Mouse (Mus musculus) hematopoietic stem cell, adult 5-6 weeks (primary cell): ENCODE results near the gene Olfr287. TPM values are rescaled to one million over a fixed set of nuclear protein-coding genes. Genes with fewer than 3 reads are reported as not detected.

Source experiments
- ATAC-seq, 2 experiments: fragments of 125-278 bp in 1 of 2; replicated peaks in 1 of 2; 2 replicates each; pipeline ENCODE4 v1.8.0; 2016 to 2017; ENCODE audit warnings: inconsistent platforms in 2 of 2, mild to moderate bottlenecking in 2 of 2, moderate number of reproducible peaks in 2 of 2, low read depth in 1 of 2, moderate TSS enrichment in 1 of 2; ENCODE audit not compliant: low FRiP score in 2 of 2, poor library complexity in 2 of 2, severe bottlenecking in 2 of 2, insufficient read depth in 1 of 2, low TSS enrichment in 1 of 2
- total RNA-seq: library from RNA; stranded (forward); fragments of 172-1452, 232-1000 nt; gene quantifications from 2 replicates; pipeline ENCODE4 v1.2.3, GENCODE M21; 2017

Gene Olfr287
- total RNA-seq, 1 experiment from 2014 or later, result not detected

DNA sequence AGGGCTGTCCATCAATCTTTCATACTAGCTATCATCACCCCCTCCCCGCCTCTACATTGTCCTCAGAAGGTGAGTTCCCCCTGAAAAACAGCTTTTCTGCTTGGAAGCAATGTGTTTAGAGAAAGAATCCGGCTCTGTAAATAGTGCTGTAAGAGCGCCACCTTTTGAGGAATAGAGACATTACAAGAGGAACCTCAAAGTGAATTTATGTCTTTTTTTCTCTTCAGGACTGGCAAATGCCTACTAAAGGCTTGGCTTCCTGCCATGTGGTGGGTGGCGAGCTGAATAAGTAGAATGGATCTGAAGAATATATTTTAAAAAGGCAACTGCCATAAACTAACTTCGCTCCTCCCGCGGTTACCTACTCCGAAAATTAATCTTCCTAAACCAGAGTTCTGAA lies 47.0 kb downstream of the Olfr287 start:
- ATAC-seq, result no peak

DNA sequence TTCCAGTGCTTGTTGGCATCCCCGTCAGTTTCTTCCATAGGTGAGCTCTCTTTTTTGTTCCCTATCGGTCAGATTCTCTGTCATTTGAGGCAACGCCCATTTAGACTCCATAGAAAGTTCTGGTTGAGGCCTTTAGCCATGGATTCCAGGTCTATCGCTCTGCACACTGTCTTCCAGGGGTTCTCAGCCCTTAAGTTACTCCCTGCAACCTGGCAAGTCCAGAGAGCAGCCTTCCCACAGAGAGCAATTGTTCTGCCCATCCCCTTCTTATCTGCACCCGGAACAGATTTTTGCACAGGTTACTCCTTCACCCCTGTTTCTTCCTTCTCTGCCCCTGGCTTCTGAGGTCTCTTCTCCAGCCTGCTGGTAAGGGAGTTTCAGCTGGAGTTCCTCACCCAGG lies 48.7 kb downstream of the Olfr287 start:
- no peak for ATAC-seq

DNA sequence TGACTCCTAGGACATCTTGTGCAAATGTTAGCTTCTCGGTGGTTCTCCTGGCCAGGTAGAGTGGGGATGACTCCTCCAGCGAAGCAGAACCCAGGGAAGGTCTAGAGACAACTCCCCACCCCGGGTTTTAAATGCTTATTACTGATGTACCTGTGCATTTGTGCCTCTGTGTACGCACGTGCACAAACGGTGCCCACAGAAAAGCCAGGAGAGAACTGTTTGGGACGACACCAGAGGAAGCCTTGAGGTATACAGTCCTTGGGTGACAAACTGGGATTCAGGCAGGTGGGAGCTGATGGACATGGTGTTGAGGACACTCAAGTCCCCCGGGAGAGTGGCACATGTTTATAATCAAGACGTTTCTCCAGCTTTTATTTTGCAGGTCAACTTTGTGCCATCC lies 49.9 kb downstream of the Olfr287 start:
- no peak for ATAC-seq

DNA sequence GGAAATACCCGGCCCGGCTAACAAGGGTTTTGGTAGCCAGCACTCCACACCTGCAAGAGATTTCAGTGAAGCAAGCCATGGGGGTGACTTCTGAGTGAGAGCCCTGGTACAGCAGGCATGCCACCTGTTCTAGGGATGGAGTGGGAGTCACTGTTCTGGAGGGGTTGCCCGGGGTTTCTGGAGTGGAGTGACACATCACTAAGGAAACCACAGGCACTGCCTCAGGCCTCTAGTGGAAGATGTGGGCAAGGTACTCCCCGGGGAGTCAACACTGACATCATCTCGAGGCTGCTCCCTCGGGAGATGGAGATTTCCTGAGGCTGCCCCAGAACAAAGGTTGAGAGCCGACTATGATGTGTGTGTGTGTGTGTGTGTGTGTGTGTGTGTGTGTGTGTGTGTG lies 50.5 kb downstream of the Olfr287 start:
- 0 out of 4 replicates have a peak, but pooled peaks of 1 of the 2 experiments have one; percentile 41 for ATAC-seq

DNA sequence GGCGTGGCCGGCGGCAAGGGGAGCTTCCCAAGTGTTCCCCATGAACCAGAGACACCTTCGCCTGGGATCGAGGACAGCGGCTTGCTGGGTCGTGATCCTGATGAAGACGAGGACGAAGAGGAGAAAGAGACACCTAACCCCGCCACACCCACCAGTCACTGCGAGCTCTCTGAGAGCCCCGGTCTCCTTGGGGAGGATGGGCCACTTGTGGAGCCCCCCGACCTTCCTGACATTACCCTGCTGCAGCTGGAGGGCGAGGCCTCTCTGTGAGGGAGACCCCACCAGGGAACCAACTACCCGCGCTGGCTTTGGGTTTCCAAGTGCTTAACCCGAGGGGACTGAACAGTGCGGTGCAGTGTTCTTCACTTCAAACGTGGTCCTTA lies 52.2 kb downstream of the Olfr287 start:
- ATAC-seq, result no peak

DNA sequence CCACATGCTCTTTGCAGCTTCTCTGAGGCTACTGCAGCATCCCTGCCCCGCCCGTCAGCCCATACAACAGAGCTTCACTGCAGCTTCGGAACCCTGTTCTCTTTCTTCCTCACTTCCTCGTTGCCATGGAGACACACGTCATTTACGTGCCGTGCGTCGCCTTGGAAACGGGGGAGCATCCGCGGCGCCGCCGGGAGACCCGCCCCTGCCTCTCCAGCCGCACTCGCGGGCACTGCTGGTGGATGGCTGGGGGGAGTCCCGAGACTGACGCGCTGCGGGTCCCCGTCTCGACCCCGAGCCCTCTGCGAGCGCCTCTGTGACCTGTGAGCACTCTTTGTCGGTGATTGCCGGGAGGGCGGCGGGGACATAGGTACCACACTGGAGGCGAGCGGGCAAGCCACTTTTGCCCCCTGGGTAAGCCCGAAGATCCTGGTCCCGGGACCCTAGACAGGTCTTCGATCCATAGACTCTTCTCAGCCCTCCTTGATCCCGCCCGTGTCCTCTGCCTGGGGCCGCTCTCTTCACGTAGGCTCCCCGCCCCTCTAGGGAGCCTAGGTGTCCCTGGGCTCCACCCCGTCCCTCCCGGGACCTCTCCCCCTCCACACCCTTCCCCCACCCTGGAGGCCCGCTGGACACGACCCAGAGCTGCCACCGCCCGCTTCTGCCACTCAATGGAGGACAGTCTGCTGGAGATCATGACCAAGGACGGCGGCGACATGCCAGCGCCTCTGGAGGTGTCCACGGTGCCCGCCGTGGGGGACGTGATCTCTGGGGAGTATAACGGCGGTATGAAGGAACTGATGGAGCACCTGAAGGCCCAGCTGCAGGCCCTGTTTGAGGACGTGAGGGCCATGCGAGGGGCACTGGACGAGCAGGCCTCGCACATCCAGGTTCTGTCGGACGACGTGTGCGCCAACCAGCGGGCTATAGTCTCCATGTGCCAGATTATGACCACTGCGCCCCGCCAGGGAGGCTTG lies 52.9 kb downstream of the Olfr287 start:
- ATAC-seq, result peak; percentile 62 to 74; a peak in 3 of 4 replicates

DNA sequence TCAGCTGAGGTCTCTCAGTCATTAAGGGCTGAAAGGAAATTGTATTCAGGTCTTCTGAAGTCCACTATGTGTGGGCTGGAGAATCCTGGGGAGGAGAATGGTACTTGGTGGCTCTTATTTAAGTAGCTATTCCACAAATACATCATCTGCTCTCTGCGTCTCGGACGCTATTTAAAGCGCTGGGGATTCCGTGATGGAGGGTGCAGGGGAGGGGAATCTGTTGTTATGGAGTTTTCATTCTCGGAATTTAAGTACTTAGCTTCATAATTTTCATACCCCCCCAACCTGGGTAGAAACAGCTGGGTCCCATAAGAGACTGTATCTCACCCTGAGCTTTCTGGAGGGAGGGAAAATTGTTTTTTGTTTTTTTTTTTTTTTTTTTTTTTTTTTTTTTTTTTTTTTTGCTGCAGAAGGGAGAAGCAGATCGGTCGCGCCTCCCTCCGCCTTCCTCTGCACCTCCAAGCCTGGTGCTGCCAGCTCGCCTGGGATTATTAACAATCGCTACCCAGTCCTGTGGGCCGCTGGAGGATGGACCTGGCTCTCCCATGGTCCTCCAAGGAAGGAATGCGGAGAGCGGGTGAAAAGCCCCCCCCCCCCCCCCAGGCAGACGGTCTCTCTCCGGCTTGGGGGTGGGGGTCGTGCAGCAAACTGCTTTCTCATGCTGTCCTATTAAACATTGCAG lies 53.8 kb downstream of the Olfr287 start, which contains the start of gene Ccdc184:
TSS of gene Ccdc184 (plus strand) at position 196 of the 682 bp plus-strand sequence.
- ATAC-seq, result no peak

DNA sequence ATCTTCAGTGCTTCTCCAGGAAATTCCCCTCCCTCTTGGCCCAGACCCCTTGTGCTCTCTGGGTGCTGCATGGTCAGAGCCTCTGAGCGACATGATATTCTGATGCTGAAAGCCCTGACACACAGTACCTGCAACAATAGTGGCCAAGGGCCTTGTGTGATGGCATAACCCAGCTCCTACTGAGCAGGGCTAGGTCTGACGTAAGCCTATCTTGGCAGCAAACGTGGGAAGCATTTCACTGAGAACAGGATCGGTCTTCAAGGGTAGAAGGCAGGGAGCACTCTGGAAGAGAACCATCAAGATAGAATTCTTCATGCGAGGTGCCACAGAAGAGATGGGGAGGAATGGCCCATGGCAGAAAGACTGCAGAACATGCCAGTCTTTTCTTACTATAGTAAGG lies 55.3 kb downstream of the Olfr287 start, which contains the start of gene Asb8:
TSS of gene Asb8 (minus strand) at position 101 of the 400 bp plus-strand sequence.
- ATAC-seq, result no peak

DNA sequence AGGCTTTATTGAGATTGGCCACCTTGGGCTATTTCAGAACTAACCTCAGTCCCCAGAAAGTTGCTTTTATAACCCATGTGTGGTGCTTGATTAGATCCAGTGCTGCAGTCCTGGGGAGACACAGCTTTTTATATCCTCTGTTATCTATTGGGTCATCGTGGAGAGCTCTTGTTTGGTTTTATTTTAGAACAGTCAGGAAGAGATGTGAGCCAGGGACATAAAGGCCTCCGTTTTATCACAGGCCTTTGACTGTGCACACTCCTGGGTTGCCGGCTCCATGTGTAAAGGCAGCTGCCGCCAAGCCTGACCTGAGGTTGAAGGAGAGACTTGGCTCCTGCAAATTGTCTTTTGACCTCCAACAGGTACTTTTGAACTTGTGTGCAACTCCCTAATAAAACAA lies 58.3 kb downstream of the Olfr287 start:
- no peak for ATAC-seq

DNA sequence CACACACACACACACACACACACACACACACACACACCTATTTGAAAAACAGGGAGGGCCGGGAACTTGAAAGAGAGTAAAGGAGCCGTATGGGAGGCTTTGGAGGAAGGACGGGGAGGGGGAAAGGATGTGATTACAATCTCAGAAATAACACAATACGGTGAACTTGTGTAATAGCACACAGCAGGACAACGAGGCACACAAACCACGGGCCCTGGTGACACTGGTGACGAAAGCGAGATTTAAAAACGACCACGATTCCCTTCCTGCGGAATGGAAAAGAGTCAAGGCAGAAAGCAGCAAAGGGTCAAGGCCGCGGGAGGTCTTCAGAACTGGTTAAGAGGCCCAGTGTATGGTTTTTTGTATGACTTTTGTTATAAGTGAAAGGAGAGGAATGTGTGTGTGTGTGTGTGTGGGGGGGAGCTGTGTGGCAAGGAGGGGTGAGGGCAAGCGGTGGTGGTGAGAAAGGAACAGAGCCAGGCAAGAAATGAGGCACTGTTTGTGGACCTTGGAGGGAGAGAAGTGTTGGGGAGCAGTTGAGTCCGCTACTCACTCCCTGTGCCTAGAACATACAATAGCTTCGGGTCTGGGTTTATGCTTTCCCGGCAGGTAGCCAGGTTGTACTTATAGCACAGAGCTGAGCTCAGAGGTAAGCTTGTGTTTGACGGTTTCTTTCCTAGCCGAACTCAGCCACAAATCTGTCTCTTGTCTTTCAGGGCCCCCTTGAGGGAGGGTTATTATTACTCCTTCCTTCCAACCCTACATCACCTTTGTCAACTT lies 59.6 kb downstream of the Olfr287 start:
- no peak; a peak in 1 of 4 replicates for ATAC-seq

DNA sequence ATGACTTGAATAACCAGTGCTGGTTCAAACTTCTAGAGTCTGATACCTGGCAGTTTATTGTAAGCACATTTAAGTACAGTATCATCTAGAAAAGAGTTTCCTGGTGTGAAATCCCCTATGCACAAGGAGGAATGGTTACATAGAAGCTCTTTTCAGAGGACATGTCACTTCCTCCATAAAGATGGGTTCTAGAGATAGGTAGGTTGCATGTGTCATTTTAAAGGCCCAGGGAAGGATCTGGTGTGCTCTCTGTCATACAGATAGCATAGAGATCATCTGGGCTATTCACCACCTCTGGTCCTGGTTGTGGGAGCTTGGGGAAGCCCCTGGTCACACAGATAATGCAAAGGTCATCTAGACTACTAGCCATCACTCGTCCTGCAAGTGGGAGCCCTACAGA lies 63.6 kb downstream of the Olfr287 start:
- ATAC-seq, result no peak

Other genes with a start within 250 kb of the Olfr287 start
- not detected in 2 replicates for gene Col2a1, start 216.4 kb downstream of the Olfr287 start, total RNA-seq
- 38.0 and 41.3 TPM in 2 replicates for gene Pfkm, start 128.5 kb downstream of the Olfr287 start, total RNA-seq
- 58.2 and 63.0 TPM in 2 replicates for gene Senp1, start 127.3 kb downstream of the Olfr287 start, total RNA-seq
- 17.2 and 20.4 TPM in 2 replicates for gene Asb8, start 55.4 kb downstream of the Olfr287 start, total RNA-seq
- 0.10 TPM in 1 of 2 replicates, not detected in the other for gene Ccdc184, start 53.9 kb downstream of the Olfr287 start, total RNA-seq
- not detected in 2 replicates for gene Olfr288, start 25.5 kb downstream of the Olfr287 start, total RNA-seq
- not detected in 2 replicates for gene Gm44579, start 79 bp downstream of the Olfr287 start, total RNA-seq
- gene Olfr286, start 13.4 kb upstream of the Olfr287 start, total RNA-seq, result not detected in 2 replicates
- not detected in 2 replicates for gene H1fnt, start 36.2 kb upstream of the Olfr287 start, total RNA-seq
- gene Zfp641, start 75.1 kb upstream of the Olfr287 start, total RNA-seq, result not detected in 2 replicates
- gene Olfr285, start 96.3 kb upstream of the Olfr287 start, total RNA-seq, result not detected in 2 replicates
- gene Olfr284, start 119.9 kb upstream of the Olfr287 start, total RNA-seq, result not detected in 2 replicates
- gene Olfr283, start 159.9 kb upstream of the Olfr287 start, total RNA-seq, result not detected in 2 replicates
- gene Olfr282, start 210.2 kb upstream of the Olfr287 start, total RNA-seq, result not detected in 2 replicates
- gene Olfr281, start 231.5 kb upstream of the Olfr287 start, total RNA-seq, result not detected in 2 replicates
- gene OR5BS1P, start 248.8 kb upstream of the Olfr287 start, total RNA-seq, result not detected in 2 replicates